Mouse (Mus musculus) E14TG2a.4 (cell line): ENCODE results near the gene Aff3.

Experiments used
- CTCF ChIP-seq: conservative IDR thresholded peaks from 2 replicates; pipeline ENCODE4 v1.5.1; 2014; ENCODE audit warnings: low read length
- POU5F1 ChIP-seq: IDR thresholded peaks from 2 replicates; pipeline ENCODE4 v1.6.1; 2014; ENCODE audit warnings: low read length, borderline replicate concordance

DNA sequence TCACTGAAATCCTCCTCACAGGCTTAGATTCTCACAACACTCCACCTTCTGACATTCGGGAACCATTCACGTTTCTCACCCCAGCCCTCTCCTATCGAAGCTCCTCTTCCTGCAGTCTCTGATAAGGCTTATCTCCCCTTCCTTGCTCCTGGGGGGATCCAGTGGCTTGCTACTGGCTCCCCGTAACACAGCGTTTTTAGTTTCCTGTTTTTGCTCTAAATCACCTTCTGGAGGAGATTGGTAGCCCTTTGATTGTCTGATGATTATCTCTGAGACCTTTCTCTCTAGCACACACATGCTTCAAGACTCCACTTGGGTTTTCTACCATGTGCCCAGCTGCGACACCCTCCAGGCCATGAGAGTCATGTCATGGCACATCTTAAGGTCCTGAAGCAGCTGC is 165.3 kb downstream of the Aff3 start:
- TF ChIP-seq CTCF (no peak), POU5F1 (no peak)
